Mouse (Mus musculus) testis, adult 2 months (tissue): ENCODE measurements around the gene Abracl.

Experiments
- CTCF ChIP-seq: fragments of 200-500 bp; IDR thresholded peaks from 2 replicates; pipeline ENCODE4 v1.5.1; 2012; ENCODE audit warnings: low read depth, mild to moderate bottlenecking, inconsistent platforms, low read length, moderate library complexity; ENCODE audit not compliant: control insufficient read depth, insufficient read depth, insufficient replicate concordance
- POLR2A ChIP-seq: fragments of 200-500 bp; IDR thresholded peaks from 2 replicates; pipeline ENCODE4 v1.6.1; 2012; ENCODE audit warnings: low read depth, mild to moderate bottlenecking, inconsistent platforms, low read length, moderate library complexity; ENCODE audit not compliant: control insufficient read depth

DNA sequence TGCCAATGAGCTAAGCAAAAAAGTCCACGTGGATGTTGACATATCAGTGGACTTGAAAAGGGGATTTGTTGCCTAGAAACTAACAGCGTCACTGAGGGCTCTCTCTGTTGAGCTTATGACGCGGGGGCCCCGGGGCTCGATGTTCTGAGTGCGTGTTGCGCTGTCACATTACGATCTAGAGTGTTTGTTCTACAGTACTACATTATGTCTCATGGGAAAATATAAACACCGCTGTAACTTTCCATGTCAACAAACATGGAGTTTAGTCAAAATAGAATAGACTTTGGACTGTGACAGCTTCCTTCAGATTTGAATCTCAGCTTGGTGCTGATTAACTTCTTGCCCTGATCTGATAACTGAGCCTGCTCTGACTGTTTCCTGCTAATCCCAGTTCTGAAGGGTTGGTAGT, 42.9 kb upstream of the Abracl start:
- TF ChIP-seq CTCF = no peak
- no peak for TF ChIP-seq POLR2A
